Mouse (Mus musculus) bone marrow, adult 2 months (tissue): Measurements from ENCODE around the gene Oscp1.

Experiments used
- CTCF ChIP-seq: fragments of 200-500 bp; IDR thresholded peaks from 2 replicates; pipeline ENCODE4 v1.5.1; 2011; ENCODE audit warnings: low read length, control low read depth; ENCODE audit not compliant: control insufficient read depth, insufficient read depth
- POLR2A ChIP-seq: fragments of 200-500 bp; IDR thresholded peaks from 2 replicates; pipeline ENCODE4 v1.6.1; 2011; ENCODE audit warnings: low read depth, mild to moderate bottlenecking, control low read depth, low read length, borderline replicate concordance; ENCODE audit not compliant: control insufficient read depth

GRCm38 (mm10) chr4:126029042-126029441 lies 29.3 kb upstream of the Oscp1 start:
- no peak for TF ChIP-seq CTCF
- TF ChIP-seq POLR2A, result no peak
